Mouse (Mus musculus) olfactory bulb, adult 2 months (tissue): Measurements from ENCODE around the gene Slit3.

ENCODE experiments used
- CTCF ChIP-seq: fragments of 200-500 bp; IDR thresholded peaks from 2 replicates; pipeline ENCODE4 v1.5.1; 2012; ENCODE audit warnings: low read depth, mild to moderate bottlenecking, low read length, moderate library complexity; ENCODE audit not compliant: insufficient read depth
- POLR2A ChIP-seq: fragments of 200-500 bp; IDR thresholded peaks from 2 replicates; pipeline ENCODE4 v1.6.1; 2012; ENCODE audit warnings: mild to moderate bottlenecking, low read depth, low read length, moderate library complexity; ENCODE audit not compliant: insufficient read depth

- TF ChIP-seq CTCF (no peak), POLR2A (no peak)
Measured at GRCm38 (mm10) chr11:35378802-35379201, 257.8 kb downstream of the Slit3 start.
